ENCODE assay signal across 8 mouse cellular contexts in the genomic region with DNA sequence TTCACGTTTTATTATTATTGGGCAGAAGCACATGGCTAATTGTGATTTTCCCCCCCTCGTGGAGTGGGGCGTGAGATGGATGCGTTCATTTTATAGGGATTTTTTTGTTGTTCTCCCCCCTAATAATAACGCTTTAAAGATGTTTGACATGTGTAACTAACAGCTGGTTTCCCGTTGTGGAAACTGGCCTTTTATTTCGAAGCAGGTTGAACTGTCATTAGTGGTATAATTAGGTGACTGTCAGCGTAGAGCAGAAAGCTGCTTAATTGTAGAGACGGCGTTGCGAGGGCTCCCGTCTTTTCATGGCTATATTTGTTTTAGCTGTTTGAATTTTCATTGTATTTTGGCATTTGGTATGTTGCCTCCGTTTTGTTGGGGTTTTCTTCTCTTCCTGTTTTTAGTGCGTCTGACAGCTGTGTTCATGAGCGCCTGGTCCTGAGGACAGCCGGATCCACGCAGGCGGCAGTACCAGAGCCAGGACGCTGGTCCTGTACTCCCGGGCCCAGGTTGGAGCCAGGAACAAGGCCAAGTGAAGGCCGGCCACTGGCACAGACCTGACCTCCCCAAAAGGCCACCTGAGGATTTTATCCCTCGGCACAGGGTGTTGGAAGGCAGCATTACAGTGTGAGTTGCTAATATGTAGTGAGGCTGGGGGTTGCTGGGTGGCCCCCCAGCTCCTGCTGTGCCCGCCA.
DNase-seq lines count a peak whose midpoint lies in the region; ATAC-seq and TF ChIP-seq lines count a peak whose summit lies in the region.

No protein-coding gene starts in this region.

- no peaks in the 10 kb centered on the region for H3K9me3 ChIP-seq in kidney, embryonic 15.5 days (replicated peaks)
- no peaks in the 10 kb centered on the region for H3K9me3 ChIP-seq in embryonic facial prominence, embryonic 11.5 days (replicated peaks; ENCODE audit: control insufficient read depth, low read length)
- H3K9me3 ChIP-seq in hindbrain, embryonic 11.5 days (ENCODE audit: control insufficient read depth, low read length) = no peaks in the 10 kb centered on the region
- H3K9me3 ChIP-seq in midbrain, embryonic 13.5 days = no peaks in the 10 kb centered on the region

- no peak for ATAC-seq in kidney, embryonic 15.5 days (replicated peaks; ENCODE audit: low FRiP score)
- no peak for ATAC-seq in embryonic facial prominence, embryonic 11.5 days (replicated peaks; ENCODE audit: insufficient number of reproducible peaks, low FRiP score, low TSS enrichment, low read depth)
- no peak for ATAC-seq in hindbrain, embryonic 11.5 days (ENCODE audit: low FRiP score)
- no peak for ATAC-seq in midbrain, embryonic 13.5 days

- H3K4me1 ChIP-seq in kidney, embryonic 15.5 days = peaks cover 87% of the 10 kb centered on the region
- peaks cover 30% of the 10 kb centered on the region for H3K4me1 ChIP-seq in kidney, adult 2 months (ENCODE audit: control insufficient read depth, insufficient read depth, low read length)
- H3K4me1 ChIP-seq in embryonic facial prominence, embryonic 11.5 days (ENCODE audit: control insufficient read depth, insufficient read depth, low read length) = peaks cover 43% of the 10 kb centered on the region
- peaks cover 55% of the 10 kb centered on the region for H3K4me1 ChIP-seq in hindbrain, embryonic 11.5 days (replicated peaks; ENCODE audit: control insufficient read depth, insufficient read depth, low read length)
- peaks cover 100% of the 10 kb centered on the region for H3K4me1 ChIP-seq in midbrain, embryonic 13.5 days (replicated peaks)

- H3K4me3 ChIP-seq in kidney, embryonic 15.5 days (replicated peaks) = no peak overlapping the region; the same call in 1 of the 2 replicates
- no peak overlapping the region for H3K4me3 ChIP-seq in kidney, adult 2 months (ENCODE audit: insufficient read depth, low read depth, low read length)
- no peak overlapping the region for H3K4me3 ChIP-seq in embryonic facial prominence, embryonic 11.5 days (ENCODE audit: low read depth, low read length)
- H3K4me3 ChIP-seq in hindbrain, embryonic 11.5 days (ENCODE audit: low read depth, low read length) = peak overlapping the region; percentile 21; the same call in 1 of the 2 replicates
- H3K4me3 ChIP-seq in midbrain, embryonic 13.5 days (replicated peaks) = peak overlapping the region; percentile 27

- H3K27ac ChIP-seq in kidney, embryonic 15.5 days = peak overlapping the region; percentile 89; the same call in 1 of the 2 replicates
- H3K27ac ChIP-seq in kidney, adult 2 months (ENCODE audit: insufficient read depth, low read depth, low read length) = no peak overlapping the region
- peak overlapping the region; percentile 28; the same call in 1 of the 2 replicates for H3K27ac ChIP-seq in embryonic facial prominence, embryonic 11.5 days (replicated peaks; ENCODE audit: low read depth, low read length)
- peak overlapping the region; percentile 86 for H3K27ac ChIP-seq in hindbrain, embryonic 11.5 days (ENCODE audit: low read depth, low read length)
- H3K27ac ChIP-seq in midbrain, embryonic 13.5 days = peak overlapping the region; percentile 92

- peak overlapping the region; percentile 55 for H3K4me2 ChIP-seq in kidney, embryonic 15.5 days
- H3K4me2 ChIP-seq in embryonic facial prominence, embryonic 11.5 days (ENCODE audit: low read depth, low read length) = peak overlapping the region; percentile 46; the same call in 1 of the 2 replicates
- H3K4me2 ChIP-seq in hindbrain, embryonic 11.5 days (replicated peaks; ENCODE audit: low read depth, low read length) = peak overlapping the region; percentile 44
- peak overlapping the region; percentile 48 for H3K4me2 ChIP-seq in midbrain, embryonic 13.5 days (replicated peaks)

- WGBS in kidney, embryonic 15.5 days = 27% methylated on average over 23 of the region's 23 CpGs
- 62% methylated on average over 23 of the region's 23 CpGs for WGBS in kidney, adult 2 months
- WGBS in embryonic facial prominence, embryonic 11.5 days = 18% methylated on average over 23 of the region's 23 CpGs
- WGBS in hindbrain, embryonic 11.5 days = 18% methylated on average over 23 of the region's 23 CpGs
- 7% methylated on average over 23 of the region's 23 CpGs for WGBS in midbrain, embryonic 13.5 days

- H3K27me3 ChIP-seq in kidney, embryonic 15.5 days = no peaks in the 10 kb centered on the region
- no peaks in the 10 kb centered on the region for H3K27me3 ChIP-seq in kidney, adult 2 months (replicated peaks; ENCODE audit: control insufficient read depth, insufficient read depth, low read length)
- no peaks in the 10 kb centered on the region for H3K27me3 ChIP-seq in embryonic facial prominence, embryonic 11.5 days (ENCODE audit: control insufficient read depth, insufficient read depth, low read length)
- no peaks in the 10 kb centered on the region for H3K27me3 ChIP-seq in hindbrain, embryonic 11.5 days (ENCODE audit: control insufficient read depth, insufficient read depth, low read length)
- no peaks in the 10 kb centered on the region for H3K27me3 ChIP-seq in midbrain, embryonic 13.5 days

- DNase-seq in kidney, adult 2 months = no peak
- DNase-seq in embryonic facial prominence, embryonic 11.5 days (ENCODE audit: low spot score) = no peak
- no peak for DNase-seq in hindbrain, embryonic 11.5 days (ENCODE audit: low spot score)
- no peak for DNase-seq in urinary bladder, postnatal 10 days (ENCODE audit: low spot score)
- DNase-seq in retina, postnatal 1 day = no peak
- no peak for DNase-seq in left cerebral cortex, adult 11 months (ENCODE audit: low spot score)

- no peak for TF ChIP-seq CTCF in kidney, adult 2 months (conservative IDR thresholded peaks at IDR 0.05; ENCODE audit: insufficient read depth, insufficient read length, low read depth, low read length)

- H3K9ac ChIP-seq in kidney, embryonic 15.5 days = no peak overlapping the region
- no peak overlapping the region for H3K9ac ChIP-seq in embryonic facial prominence, embryonic 11.5 days (replicated peaks; ENCODE audit: low read length)
- peak overlapping the region; percentile 34; the same call in 1 of the 2 replicates for H3K9ac ChIP-seq in hindbrain, embryonic 11.5 days (ENCODE audit: low read depth, low read length)
- H3K9ac ChIP-seq in midbrain, embryonic 13.5 days (replicated peaks) = peak overlapping the region; percentile 37

- TF ChIP-seq POLR2A in kidney, adult 2 months (IDR thresholded peaks at IDR 0.05; ENCODE audit: low read depth, low read length) = no peak

- no peaks in the 10 kb centered on the region for H3K36me3 ChIP-seq in kidney, embryonic 15.5 days
- H3K36me3 ChIP-seq in kidney, adult 2 months (ENCODE audit: control insufficient read depth, insufficient read depth, low read length) = no peaks in the 10 kb centered on the region
- H3K36me3 ChIP-seq in embryonic facial prominence, embryonic 11.5 days (replicated peaks; ENCODE audit: control insufficient read depth, insufficient read depth, low read depth, low read length) = no peaks in the 10 kb centered on the region
- H3K36me3 ChIP-seq in hindbrain, embryonic 11.5 days (ENCODE audit: control insufficient read depth, insufficient read depth, low read length) = no peaks in the 10 kb centered on the region
- no peaks in the 10 kb centered on the region for H3K36me3 ChIP-seq in midbrain, embryonic 13.5 days

Comparison
In these comparisons a context has a peak if more than half of its experiments do, and no peak if none do; other contexts are left out.
1. H3K4me3 ChIP-seq: peak in hindbrain, embryonic 11.5 days (single experiment) and midbrain, embryonic 13.5 days (single experiment); none in kidney, embryonic 15.5 days (single experiment), kidney, adult 2 months (single experiment) and embryonic facial prominence, embryonic 11.5 days (single experiment).
2. H3K9ac ChIP-seq: peak in hindbrain, embryonic 11.5 days (single experiment) and midbrain, embryonic 13.5 days (single experiment); none in kidney, embryonic 15.5 days (single experiment) and embryonic facial prominence, embryonic 11.5 days (single experiment).
3. Peak in every context shown above with its lines, with median percentiles within 50 percentile points of each other: H3K4me2 ChIP-seq.